Mouse (Mus musculus): ENCODE measurements at regions not wholly inside any gene's neighbourhood (a gene's known extent, or its start where the extent isn't known, plus 50 kb on each side); places are given as distances from the start of the nearest gene placed in this dataset.

MicroRNAs encoded in the stretch of these regions (microRNA counts, 519-probe panel; counts per million panel counts)
- microRNA mmu-miR-30b (5,753 counts per million, percentile 83 among the panel's probes with 10 or more counts), microRNA mmu-miR-30d (4,997 counts per million, percentile 69 among the panel's probes with 10 or more counts)

Small RNA genes in the stretch of these regions (microRNA-seq; reads per million reads assigned to microRNA genes)
- gene Mir30b (173 reads per million, percentile 53 among the genes with 10 or more reads in this experiment), gene Mir30d (5,291 reads per million, percentile 93 among the genes with 10 or more reads in this experiment)

All from neural tube, embryonic 14.5 days (tissue).